Mouse (Mus musculus) splenic B cell, adult 2 months (primary cell): ENCODE measurements around the gene Prph.
"Not testable (repeated sequence)": the region's sequence is repeated elsewhere in the genome, so short reads cannot be mapped to it uniquely, and the experiment has no call there.

Source experiments
- DNase-seq: peaks from one replicate; pipeline ENCODE4 v3.0.0-alpha.2; 2011; ENCODE audit warnings: low read depth, low spot score
- H3K27me3 ChIP-seq: 2 replicates; pipeline ENCODE4 v1.6.1; 2012; ENCODE audit warnings: mild to moderate bottlenecking, low read length, moderate library complexity, mixed read lengths; ENCODE audit not compliant: control insufficient read depth, poor library complexity, insufficient read depth, severe bottlenecking
- H3K36me3 ChIP-seq: 2 replicates; pipeline ENCODE4 v1.6.1; 2012; ENCODE audit warnings: mild to moderate bottlenecking, low read length, moderate library complexity, mixed read lengths; ENCODE audit not compliant: control insufficient read depth, poor library complexity, insufficient read depth, severe bottlenecking

Prph gene

DNA sequence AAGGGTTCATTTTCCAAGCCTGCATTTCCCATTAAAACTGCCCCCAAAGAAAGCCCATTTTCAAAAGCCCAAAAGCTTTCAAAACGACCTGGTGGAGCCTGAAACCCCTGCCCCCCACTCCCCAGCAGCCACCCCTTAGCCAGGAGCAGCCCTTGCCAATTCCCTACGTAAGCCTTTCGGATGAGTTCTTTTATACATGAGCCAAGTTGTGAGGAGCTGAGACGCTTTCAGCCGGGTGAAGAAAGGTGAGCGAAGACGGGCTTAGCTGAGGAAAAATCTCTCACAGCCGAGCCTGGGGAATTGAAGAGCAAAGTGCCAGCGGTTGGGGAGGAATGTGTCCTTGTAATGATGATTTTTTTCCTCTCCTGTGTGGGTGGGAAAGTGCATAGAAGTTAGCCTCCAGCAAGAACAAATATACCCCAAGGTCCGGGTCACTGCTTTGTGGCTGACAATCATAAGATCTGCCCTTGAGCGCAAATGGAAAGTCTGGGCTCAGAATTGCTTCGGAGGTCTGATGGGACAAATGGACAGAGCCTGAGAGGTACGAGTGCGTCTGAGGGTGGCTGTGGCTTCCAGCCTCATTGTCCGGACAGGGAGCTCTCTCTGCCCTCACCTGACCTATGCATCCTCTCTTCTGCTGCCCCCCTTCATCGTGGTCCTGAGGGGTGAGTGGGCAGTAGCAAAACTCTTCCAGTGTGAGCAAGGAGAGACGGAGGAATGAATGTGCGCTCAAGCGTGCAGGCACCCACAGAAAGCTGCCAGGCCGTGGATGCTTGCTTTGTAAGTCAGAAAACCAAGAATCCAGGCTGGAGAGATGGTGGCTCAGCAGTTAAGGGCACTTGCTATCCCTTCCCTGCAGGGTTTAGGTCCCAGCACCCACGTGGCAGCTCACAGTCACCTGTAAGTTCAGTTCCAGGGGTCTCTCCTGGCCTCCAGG lies 13.8 kb upstream of the Prph start:
- Histone ChIP-seq H3K36me3 (0 out of 2 replicates have a peak, but pooled peaks cover 1% of the 10 kb centered on the region), H3K27me3 (no peaks in the 10 kb centered on the region)
- DNase-seq: no peak

DNA sequence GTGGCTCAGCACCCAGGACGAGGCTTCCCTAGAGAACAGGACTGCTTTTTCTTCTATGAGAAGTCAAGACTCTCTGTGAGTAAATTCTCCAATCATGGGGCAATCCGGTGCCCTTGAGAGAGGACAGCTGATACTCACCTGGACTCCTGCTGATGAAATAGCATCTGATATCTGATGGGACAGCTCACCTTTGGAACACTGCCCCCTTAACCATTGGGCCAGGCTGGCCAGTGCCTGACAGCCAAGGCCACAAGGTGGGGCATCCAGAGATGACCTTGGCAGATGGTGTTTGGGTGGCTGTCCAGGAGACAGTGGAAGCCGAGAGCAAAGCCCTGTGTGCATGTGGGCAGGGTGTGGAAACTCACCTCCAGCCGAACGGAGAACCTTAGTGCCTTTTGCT lies 12.6 kb upstream of the Prph start:
- no peak for DNase-seq
- no peaks in the 10 kb centered on the region for H3K27me3 ChIP-seq
- 0 out of 2 replicates have a peak, but pooled peaks cover 1% of the 10 kb centered on the region for H3K36me3 ChIP-seq

DNA sequence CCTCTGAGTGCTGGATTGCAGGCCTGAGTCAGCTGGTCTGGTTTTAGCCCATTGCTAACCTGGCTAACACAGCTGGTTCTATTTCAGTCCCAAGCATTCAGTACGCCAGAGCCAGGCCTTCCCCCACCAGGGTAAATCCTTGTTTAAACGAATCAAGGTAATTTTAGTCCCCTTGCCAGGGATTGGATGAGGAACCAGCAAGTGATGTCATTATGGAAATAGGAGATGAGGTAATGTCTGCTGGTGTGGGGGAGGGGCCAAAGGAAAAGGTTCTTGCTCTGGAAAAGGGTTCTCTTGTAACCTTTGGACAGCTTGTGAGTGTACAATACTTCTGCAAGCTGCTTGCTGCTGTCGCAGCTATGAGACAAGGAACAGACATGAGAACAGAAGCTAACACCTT lies 10.1 kb upstream of the Prph start:
- no peaks in the 10 kb centered on the region for H3K36me3 ChIP-seq
- no peaks in the 10 kb centered on the region for H3K27me3 ChIP-seq
- DNase-seq: no peak

DNA sequence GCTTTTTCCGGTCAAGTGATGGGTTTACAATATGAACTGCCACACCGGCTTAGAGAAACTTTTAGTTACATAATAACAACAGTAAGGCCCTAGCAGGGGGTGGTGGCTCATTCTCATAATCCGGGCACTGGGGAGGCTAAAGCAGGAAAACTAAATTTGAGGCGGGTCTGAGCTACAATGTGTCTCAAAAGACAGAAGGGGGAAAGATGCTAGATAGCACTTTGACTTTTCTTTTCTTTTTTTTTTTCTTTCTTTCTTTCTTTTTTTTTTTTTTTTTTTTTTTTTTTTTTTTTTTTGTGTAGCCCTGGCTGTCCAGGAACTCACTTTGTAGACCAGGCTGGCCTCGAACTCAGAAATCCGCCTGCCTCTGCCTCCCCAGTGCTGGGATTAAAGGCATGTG lies 9.2 kb upstream of the Prph start:
- H3K36me3 ChIP-seq, DNase-seq, H3K27me3 ChIP-seq: not testable (repeated sequence)

DNA sequence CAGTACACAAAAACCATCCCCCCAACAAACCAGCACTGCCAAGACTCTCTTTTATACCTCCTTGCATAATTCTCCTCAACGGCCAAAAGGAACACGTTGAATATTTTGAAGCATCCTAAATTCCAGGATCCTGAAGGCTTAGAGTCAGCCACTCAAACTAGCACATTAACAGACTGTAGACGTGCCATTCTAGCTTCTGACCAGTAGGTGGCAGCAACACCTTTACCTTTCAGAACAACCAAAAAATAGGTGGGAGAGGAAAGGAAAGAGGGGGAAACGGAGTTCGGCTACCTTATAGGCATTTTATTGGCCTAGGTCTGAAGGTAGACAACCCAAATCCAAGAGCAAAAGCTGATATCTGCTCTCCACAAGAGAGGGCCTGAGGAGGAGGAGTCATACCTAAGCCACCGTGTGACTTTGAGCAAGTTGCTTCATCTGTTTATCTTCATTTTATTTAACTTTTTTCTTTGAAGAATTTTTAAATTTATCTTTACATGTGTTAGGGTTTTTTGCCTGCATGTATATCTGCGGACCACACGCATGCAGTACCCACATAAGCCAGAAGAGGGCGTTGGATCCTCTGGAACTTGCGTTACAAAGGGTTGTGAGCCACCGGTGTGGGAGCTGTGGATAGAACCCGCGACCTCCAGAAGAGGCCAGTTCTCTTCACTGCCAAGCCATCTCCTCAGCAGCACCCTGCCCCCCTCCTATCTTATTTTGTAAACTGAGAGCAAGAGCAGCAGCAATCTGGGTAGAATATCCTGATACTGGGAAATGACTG lies 5.3 kb upstream of the Prph start:
- Histone ChIP-seq H3K36me3 (no peaks in the 10 kb centered on the region), H3K27me3 (no peaks in the 10 kb centered on the region)
- peak; percentile 79 for DNase-seq

DNA sequence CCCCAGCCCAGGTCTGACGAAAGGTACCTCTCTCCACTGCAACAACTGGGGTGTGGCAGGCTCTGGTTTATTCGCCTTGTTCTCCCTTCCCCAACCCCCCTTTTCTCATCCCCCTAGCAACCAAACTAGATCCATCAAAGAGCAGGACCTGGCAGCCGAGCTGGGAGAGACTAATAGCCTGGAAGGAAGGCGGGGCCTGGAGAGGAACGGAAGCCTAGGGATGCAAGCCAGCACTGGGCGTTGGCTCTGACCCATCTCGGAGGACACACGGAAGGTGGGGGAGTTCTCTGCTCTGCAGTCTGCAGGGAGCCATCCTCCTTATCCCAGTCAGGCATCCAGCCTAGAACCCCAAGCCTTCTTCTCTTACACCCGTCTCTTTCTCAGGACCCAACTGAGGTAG lies 1.6 kb upstream of the Prph start:
- DNase-seq: no peak
- Histone ChIP-seq H3K27me3 (no peaks in the 10 kb centered on the region), H3K36me3 (no peaks in the 10 kb centered on the region)

DNA sequence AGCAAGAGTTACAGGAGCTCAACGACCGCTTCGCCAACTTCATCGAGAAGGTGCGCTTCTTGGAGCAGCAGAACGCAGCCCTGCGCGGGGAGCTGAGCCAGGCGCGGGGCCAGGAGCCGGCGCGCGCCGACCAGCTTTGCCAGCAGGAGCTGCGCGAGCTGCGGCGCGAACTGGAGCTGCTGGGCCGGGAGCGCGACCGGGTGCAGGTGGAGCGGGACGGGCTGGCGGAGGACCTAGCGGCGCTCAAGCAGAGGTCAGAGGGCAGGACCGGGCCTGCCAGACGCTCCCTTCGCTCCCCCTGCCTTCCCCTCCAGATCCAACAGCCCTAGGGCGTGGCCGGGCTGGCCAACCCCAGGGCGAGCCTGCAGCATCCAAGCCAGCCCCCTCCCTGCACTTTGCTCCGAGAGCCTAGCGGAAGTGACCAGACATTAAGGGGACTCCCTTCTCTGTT lies 562 bp downstream of the Prph start:
- DNase-seq: no peak
- Histone ChIP-seq H3K36me3 (no peaks in the 10 kb centered on the region), H3K27me3 (no peaks in the 10 kb centered on the region)

DNA sequence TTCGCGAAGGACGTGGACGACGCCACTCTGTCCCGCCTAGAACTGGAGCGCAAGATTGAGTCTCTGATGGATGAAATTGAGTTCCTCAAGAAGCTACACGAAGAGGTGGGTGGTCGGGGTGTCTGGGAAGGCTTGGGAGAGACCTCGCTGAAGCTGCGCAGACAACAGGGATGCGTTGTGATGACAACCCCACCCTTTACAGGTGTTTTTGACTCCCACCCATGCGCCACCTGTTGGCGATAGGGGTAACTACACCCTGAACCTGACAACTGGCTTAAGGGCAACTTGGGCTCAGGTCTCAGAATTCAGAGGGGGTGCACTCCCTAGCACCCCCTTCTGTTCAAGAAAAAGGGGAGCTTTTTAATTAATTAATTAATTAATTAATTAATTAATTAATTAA lies 1.4 kb downstream of the Prph start:
- peak; percentile 72 for DNase-seq
- no peaks in the 10 kb centered on the region for H3K27me3 ChIP-seq
- H3K36me3 ChIP-seq: no peaks in the 10 kb centered on the region

DNA sequence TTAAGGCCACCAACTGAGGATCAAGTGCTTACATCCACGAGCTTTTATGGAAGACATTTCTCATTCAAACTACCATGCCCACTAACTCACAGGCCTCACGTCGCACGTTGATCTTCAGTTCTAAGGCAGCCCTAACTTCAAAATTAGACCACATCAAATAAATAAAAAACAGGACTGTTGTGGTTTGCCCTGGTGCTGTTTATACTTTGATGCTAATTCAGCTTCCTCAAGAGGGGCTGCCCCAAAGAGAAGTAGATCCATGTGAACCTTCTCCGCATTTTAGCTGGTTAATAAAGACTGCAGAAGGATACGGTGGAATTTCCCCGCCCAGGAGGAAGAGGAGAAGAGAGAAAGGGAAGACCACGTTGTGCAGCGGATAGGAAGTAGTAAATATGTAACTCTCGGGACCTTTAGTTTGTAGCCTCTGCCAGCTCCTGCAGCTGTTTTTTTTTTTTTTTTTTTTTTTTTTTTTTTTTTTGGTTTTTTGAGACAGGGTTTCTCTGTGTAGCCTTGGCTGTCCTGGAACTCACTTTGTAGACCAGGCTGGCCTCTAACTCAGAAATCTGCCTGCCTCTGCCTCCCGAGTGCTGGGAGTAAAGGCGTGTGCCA lies 10.7 kb downstream of the Prph start:
- no peaks in the 10 kb centered on the region for H3K36me3 ChIP-seq
- DNase-seq: no peak

DNA sequence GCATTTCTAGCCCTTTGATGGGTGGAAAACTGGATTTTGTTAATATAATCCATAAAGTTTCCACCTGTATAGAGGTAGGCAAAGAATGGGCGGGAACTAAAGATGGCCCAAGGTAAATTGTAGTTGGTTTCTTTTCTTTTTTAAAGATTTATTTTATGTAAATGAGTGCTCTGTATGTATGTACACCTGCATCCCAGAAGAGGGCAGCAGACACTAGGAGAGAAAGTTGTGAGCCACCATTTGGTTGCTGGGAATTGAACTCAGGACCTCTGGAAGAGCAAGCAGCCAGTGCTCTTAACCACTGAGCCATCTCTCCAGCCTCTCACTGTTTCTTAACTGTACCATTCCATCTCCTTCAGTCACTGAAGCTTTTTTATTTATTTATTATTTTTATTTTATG lies 17.0 kb downstream of the Prph start:
- Histone ChIP-seq H3K27me3 (no peaks in the 10 kb centered on the region), H3K36me3 (no peaks in the 10 kb centered on the region)
- DNase-seq: no peak

More for the DNA sequence above, 10.7 kb downstream of the Prph start:
- H3K27me3 ChIP-seq: no peaks in the 10 kb centered on the region

DNA sequence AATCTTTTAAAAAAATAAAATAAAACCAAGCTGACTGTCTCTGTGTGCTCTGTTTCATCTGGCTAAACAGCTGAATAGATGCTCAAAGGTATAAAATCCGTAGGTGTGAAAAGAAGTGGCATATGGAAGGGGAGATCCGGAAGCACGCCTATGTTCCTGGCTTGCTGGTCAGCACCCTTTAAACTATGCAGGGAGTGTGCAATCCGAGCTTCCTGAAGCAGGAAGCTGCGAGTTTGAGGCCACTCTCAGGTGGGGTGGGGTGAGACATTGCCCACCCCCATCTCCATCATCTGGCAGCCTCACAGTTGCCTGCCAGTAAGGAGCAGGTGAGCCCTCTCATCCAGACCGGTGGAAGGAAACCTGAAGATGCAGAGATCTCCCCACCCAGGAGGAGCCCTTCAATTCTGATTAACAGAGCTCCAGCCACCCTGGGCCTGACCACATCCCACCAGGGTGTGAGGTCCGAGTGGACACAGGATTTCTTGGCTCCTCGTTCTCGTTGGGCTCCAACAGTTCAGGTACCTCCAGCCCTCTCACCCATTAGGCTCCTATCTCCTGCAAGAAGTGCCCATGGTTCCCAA lies 19.1 kb downstream of the Prph start, which contains the start of gene Troap:
TSS of gene Troap (plus strand) at position 557 of the 581 bp plus-strand sequence.
- Histone ChIP-seq H3K27me3 (no peaks in the 10 kb centered on the region), H3K36me3 (no peaks in the 10 kb centered on the region)
- DNase-seq: no peak

DNA sequence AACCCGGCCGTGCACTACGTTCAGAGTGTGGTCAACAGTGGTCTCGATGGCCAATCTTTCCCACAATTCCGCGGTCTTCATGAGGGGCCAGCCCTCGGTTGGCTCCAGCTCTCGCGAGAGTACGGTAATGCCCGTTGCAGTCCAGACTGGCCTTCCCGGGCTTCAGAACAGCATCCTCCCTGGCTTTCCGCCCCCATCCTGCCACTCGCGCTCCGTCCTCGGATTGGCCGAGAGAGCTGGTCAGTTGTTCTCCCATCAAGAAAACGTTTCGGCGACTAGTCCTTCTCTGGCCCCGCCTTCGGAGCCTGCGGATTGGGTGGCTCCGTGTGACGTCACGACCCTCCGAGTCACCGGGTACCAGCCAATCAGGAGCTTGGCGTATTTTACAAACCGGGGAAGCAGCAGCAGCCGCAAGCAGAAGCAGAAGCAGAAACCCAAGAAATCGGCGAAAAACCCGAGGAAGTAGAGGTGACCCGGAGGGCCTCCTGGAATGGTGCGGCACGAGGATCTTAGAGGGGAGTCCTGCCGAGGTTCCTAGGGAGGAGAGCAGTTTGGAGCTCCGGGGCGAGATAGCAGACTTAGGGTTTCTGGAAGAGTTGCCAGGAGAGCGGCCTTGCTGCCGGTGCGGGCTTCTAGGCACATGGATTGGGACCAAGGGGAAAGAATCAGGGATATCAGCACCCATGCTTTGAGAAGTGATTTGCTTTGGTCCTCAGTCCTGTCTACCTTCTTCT lies 19.8 kb downstream of the Prph start:
- peak; percentile 96 for DNase-seq
- no peaks in the 10 kb centered on the region for H3K36me3 ChIP-seq
- no peaks in the 10 kb centered on the region for H3K27me3 ChIP-seq

DNA sequence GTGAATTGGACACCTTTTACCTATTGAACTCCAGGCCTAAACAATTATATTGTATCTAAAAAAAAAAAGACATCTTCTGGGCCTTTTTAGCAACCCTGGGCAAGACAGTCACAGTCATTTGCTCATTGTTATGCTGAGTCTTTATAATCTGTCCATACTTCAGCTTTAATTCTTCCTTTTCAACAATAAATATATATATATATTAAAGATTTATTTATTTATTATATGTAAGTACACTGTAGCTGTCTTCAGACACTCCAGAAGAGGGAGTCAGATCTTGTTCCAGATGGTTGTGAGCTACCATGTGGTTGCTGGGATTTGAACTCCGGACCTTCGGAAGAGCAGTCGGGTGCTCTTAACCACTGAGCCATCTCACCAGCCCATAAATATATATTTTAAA lies 21.0 kb downstream of the Prph start:
- H3K36me3 ChIP-seq, H3K27me3 ChIP-seq, DNase-seq: not testable (repeated sequence)
